Comparison of ENCODE assay signal across 8 mouse cellular contexts in genomic region chr5:129670036-129670458, GRCm38 (mm10). TPM values are rescaled to one million over a fixed set of nuclear protein-coding genes. Genes with fewer than 3 reads are reported as not detected.
DNase-seq lines count a peak whose midpoint lies in the region; ATAC-seq lines count a peak whose summit lies in the region.

Zfp11 (minus strand) TSS chr5:129670099.

- no peaks in the 10 kb centered on the region for H3K27me3 ChIP-seq in forebrain, embryonic 10.5 days (ENCODE audit: poor library complexity, severe bottlenecking)
- no peaks in the 10 kb centered on the region for H3K27me3 ChIP-seq in heart, embryonic 15.5 days
- no peaks in the 10 kb centered on the region for H3K27me3 ChIP-seq in liver, embryonic 12.5 days (replicated peaks)
- no peaks in the 10 kb centered on the region for H3K27me3 ChIP-seq in stomach, embryonic 14.5 days (ENCODE audit: control insufficient read depth, insufficient read depth, low read length)

- H3K27ac ChIP-seq in forebrain, embryonic 10.5 days = peak within 1 kb of the TSS; percentile 92
- H3K27ac ChIP-seq in heart, embryonic 15.5 days = peak within 1 kb of the TSS; percentile 61
- H3K27ac ChIP-seq in liver, embryonic 12.5 days = no peak within 1 kb of the TSS
- H3K27ac ChIP-seq in stomach, embryonic 14.5 days (ENCODE audit: low read length) = no peak within 1 kb of the TSS

- peak within 1 kb of the TSS; percentile 71 for H3K4me2 ChIP-seq in heart, embryonic 15.5 days
- H3K4me2 ChIP-seq in liver, embryonic 12.5 days = peak within 1 kb of the TSS; percentile 74
- H3K4me2 ChIP-seq in stomach, embryonic 14.5 days (replicated peaks; ENCODE audit: low read depth, low read length) = peak within 1 kb of the TSS; percentile 50

- H3K9me3 ChIP-seq in forebrain, embryonic 10.5 days = peaks cover 20% of the 10 kb centered on the region
- H3K9me3 ChIP-seq in heart, embryonic 15.5 days (replicated peaks) = peaks cover 5% of the 10 kb centered on the region
- H3K9me3 ChIP-seq in liver, embryonic 12.5 days (replicated peaks) = no peaks in the 10 kb centered on the region
- H3K9me3 ChIP-seq in stomach, embryonic 14.5 days (ENCODE audit: control insufficient read depth, low read depth, low read length) = 0 out of 2 replicates have a peak, but pooled peaks cover 3% of the 10 kb centered on the region

- peak within 1 kb of the TSS; percentile 87 for H3K9ac ChIP-seq in heart, embryonic 15.5 days
- H3K9ac ChIP-seq in liver, embryonic 12.5 days = peak within 1 kb of the TSS; percentile 75
- H3K9ac ChIP-seq in stomach, embryonic 14.5 days (replicated peaks; ENCODE audit: low read depth, low read length) = peak within 1 kb of the TSS; percentile 75

- peak within 1 kb of the TSS; percentile 91 for H3K4me3 ChIP-seq in forebrain, embryonic 10.5 days
- H3K4me3 ChIP-seq in heart, embryonic 15.5 days = peak within 1 kb of the TSS; percentile 73
- H3K4me3 ChIP-seq in liver, embryonic 12.5 days = peak within 1 kb of the TSS; percentile 75
- H3K4me3 ChIP-seq in stomach, embryonic 14.5 days (ENCODE audit: low read depth, low read length) = peak within 1 kb of the TSS; percentile 72

- WGBS in forebrain, embryonic 10.5 days = 1% methylated on average over 23 of the region's 23 CpGs
- 2% methylated on average over 23 of the region's 23 CpGs for WGBS in heart, embryonic 15.5 days
- under 1% methylated on average over 23 of the region's 23 CpGs for WGBS in liver, embryonic 12.5 days (ENCODE audit: insufficient replicate concordance)
- under 1% methylated on average over 23 of the region's 23 CpGs for WGBS in stomach, embryonic 14.5 days

- peak; percentile 44 for DNase-seq in CD8-positive naive resting alpha-beta T cell, adult 2 months (ENCODE audit: low read depth in 2 of 2, low spot score in 2 of 2)
- DNase-seq in c-Kit-positive CD71-positive TER-119-negative erythroid progenitor cells, embryonic 14.5 days (ENCODE audit: low read depth) = peak; percentile 66
- peak; percentile 85 for DNase-seq in forebrain, embryonic 10.5 days (ENCODE audit: extremely low spot score, low spot score)
- DNase-seq in kidney, postnatal 14 days = peak; percentile 88
- peak; percentile 74 for DNase-seq in naive thymus-derived CD4-positive, alpha-beta T cell, adult 2 months (ENCODE audit: low read depth)

- peaks cover 15% of the 10 kb centered on the region for H3K4me1 ChIP-seq in forebrain, embryonic 10.5 days
- peaks cover 6% of the 10 kb centered on the region for H3K4me1 ChIP-seq in heart, embryonic 15.5 days (replicated peaks)
- H3K4me1 ChIP-seq in liver, embryonic 12.5 days = peaks cover 13% of the 10 kb centered on the region
- H3K4me1 ChIP-seq in stomach, embryonic 14.5 days (ENCODE audit: control insufficient read depth, insufficient read depth, low read length) = no peaks in the 10 kb centered on the region

- ATAC-seq in heart, embryonic 15.5 days (replicated peaks; ENCODE audit: insufficient number of reproducible peaks, insufficient read depth, low FRiP score, low read depth) = peak; percentile 80
- peak; percentile 82 for ATAC-seq in liver, embryonic 12.5 days
- ATAC-seq in stomach, embryonic 14.5 days (ENCODE audit: insufficient number of reproducible peaks, insufficient read depth, low FRiP score, low read depth) = peak; percentile 82; the same call in 1 of the 2 replicates

- no peaks in the 10 kb centered on the region for H3K36me3 ChIP-seq in forebrain, embryonic 10.5 days (replicated peaks)
- no peaks in the 10 kb centered on the region for H3K36me3 ChIP-seq in heart, embryonic 15.5 days
- H3K36me3 ChIP-seq in liver, embryonic 12.5 days = no peaks in the 10 kb centered on the region
- no peaks in the 10 kb centered on the region for H3K36me3 ChIP-seq in stomach, embryonic 14.5 days (ENCODE audit: control insufficient read depth, insufficient read depth, low read length)

RNA-seq across cellular contexts. Expression of gene Zfp11, which starts in this region (rescaled TPM):
- 5.9 and 6.6 TPM in 2 replicates for polyA plus RNA-seq in forebrain, embryonic 10.5 days (2016; fragmentation: Nextera tagmentation; extraction: Ambion mirVana)
- polyA plus RNA-seq in heart, embryonic 15.5 days (2015; fragmentation: Nextera tagmentation; extraction: Ambion mirVana) = 3.0 and 4.0 TPM in 2 replicates
- 1.2 TPM in 2 replicates for polyA plus RNA-seq in liver, embryonic 12.5 days (2016; fragmentation: Nextera tagmentation; extraction: Ambion mirVana)
- 4.7 and 5.8 TPM in 2 replicates for polyA plus RNA-seq in stomach, embryonic 14.5 days (2014; fragmentation: Nextera tagmentation; extraction: Ambion mirVana)

Comparison
In these comparisons a context has a peak if more than half of its experiments do, and no peak if none do; other contexts are left out.
1. H3K27ac ChIP-seq: peak in forebrain, embryonic 10.5 days (single experiment) and heart, embryonic 15.5 days (single experiment); none in liver, embryonic 12.5 days (single experiment) and stomach, embryonic 14.5 days (single experiment).
2. Peak in every context shown above with its lines, with median percentiles within 50 percentile points of each other: DNase-seq, H3K4me3 ChIP-seq, ATAC-seq, H3K4me2 ChIP-seq and H3K9ac ChIP-seq.